Mouse (Mus musculus) urinary bladder, postnatal 10 days (tissue): Measurements from ENCODE around the gene Trim66.

Experiments
- DNase-seq: peaks from one replicate; pipeline ENCODE4 v3.0.0; 2022; ENCODE audit warnings: low spot score

The Trim66 gene

DNA sequence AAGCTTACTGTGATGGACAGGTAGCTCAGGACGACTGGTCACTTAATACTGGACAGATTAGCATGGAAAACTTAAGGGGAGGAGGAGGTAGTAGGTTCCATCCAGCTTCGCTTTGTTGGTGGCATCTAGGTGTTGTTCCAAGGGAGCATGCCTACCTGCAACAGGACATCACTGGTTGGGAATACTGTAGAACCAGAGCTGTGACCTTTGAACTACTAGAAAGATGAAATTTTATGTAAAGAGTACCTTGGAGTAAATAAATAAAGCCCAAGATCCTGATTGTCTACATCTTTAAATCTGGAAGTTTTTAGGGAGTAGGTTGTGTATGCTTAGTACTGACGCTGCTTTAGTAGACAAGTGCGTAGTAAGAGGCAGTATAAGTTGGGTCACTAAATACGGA lies 14.2 kb upstream of the Trim66 start:
- DNase-seq, result no peak

DNA sequence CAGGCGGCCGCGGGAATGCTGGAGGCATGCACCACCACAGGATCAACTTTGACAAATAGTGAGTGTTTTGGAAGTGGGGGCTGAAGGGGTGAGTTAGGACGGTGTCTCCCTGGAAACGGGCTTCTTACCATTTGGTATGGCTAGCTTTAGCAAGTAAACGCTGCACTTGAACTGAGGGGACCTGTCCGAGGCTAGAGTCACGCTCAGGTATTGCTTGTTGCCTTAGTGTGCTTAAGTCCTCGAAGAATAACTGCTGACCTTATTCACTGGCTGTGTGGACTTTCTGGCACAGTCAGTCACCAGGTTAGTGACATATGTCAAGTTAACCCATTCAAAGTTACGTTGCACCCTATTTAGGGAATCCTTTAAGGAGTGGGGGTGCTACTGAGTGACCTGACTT lies 12.0 kb upstream of the Trim66 start:
- no peak for DNase-seq

DNA sequence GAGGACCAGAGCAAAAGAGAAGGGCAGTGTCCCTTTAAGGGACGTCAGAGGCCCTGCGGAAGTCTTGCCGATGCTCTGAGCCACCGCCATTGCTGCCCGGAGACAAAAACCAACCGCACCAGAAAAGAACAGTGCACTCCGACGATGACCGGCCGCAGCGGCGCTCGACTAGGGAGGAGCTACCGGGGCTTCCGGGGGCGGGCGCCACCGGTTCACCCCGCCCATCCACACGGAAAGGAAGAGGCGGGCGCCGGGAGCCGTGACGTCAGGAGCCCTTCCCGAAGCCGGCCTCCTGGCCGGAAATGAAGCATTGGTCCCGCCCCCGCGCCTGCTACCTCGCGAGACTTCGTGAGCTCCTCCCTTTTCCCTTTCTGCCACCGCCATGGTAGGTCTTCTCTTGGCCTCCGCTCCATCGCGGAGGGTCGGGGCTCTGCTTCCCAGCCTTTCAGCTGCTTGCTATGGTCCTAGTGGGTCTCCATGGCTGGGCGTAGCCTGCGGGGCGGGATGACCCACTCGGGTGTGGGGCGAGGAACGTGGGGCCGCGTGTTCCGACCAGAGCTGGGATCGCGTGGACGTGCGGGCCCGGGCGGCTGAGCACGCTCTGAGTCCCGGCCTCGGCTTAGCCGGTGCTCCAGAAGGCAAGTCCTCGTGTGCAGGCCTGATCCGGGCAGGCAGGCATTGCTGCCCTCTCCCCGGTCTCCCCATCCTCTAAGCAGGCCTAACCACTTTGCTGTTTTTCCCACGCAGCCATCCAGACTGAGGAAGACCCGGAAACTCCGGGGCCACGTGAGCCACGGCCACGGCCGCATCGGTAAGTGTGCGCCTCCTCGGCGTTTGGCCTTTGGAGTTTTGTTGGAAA lies 11.1 kb upstream of the Trim66 start, which contains the start of gene Rpl27a:
Gene Rpl27a (plus strand): TSS at position 310 of the 859 bp plus-strand sequence.
- DNase-seq, result peak; percentile 98

GRCm38 (mm10) chr7:109518036-109518681 lies 10.2 kb upstream of the Trim66 start:
- DNase-seq, result no peak

DNA sequence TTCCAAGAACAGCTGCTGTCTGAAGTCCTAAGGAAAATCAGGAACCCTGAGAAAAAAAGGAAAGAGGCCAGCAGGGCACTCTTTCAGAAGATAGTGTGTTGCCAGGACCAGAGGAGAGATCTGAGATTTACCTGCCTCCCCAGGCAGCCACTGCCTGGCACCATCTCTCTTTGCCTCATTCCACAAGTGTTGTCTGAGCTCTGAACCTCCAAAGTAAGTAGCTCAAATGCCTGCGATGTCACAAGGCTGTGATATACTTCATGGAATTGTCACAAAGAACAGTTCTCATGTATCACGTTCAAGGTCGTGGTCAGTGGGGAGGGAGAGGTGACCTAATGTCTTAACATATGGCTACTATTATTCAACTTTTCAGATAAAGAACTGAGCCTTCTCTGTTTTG lies 8.6 kb upstream of the Trim66 start:
- no peak for DNase-seq

DNA sequence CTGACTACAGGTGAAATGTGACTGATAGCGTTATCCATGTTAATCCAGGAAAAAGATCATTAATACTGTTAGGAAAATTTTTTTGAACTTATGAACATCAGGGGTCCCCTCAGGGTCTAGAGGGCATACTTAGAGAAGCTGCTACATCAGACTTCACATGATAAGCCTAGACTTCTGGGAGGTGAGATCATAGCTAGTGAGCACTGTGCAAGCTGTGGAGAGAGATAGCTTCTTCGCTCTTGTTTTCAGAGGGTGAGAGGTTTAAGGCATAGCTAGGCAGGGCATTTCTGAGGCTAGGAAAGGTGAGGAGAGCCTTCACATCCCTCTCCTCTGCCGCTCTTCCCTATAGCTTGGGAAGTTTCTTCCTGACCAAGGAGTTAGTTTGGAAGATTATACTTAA lies 3.9 kb upstream of the Trim66 start:
- no peak for DNase-seq

GRCm38 (mm10) chr7:109510799-109511198 lies 2.9 kb upstream of the Trim66 start:
- DNase-seq, result no peak

DNA sequence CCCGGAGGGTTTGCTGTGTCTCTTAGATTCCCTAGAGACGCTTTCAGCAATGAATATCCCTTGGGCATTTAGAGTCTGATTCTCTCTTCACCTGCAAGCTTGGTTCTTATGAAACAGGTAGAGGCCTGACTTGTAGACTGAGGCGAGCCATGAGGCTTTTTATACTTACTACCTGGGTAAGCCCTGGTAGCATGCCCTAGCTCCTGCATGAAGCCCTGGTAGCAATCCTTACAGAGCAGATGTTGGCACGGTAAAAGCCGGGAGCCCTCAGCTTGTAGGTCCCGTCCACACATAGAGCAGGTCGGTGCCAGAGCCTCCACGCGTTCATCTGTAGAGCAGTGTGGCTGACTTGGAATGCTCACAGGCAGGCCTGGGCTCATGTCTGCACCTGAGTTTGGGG lies 362 bp downstream of the Trim66 start:
- DNase-seq, result no peak

DNA sequence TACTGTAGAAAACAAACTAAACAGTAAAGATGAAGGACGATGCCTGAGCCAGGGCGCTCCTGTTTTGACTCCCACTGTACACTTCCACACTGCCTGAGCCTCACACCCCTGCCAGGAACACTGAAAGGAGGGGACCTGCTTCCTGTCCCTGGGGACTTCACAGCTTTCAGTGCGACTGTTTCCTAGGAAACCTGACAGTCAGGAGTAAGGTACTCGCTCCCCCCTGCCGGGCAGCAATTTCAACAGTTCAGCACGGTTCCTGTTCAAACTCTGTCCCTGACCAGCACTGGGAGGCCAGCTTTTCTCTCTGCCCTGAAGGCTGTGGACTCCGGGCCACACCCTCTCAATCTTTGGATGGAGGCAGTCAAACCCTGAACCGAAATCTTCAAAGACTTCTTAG lies 815 bp downstream of the Trim66 start:
- no peak for DNase-seq

DNA sequence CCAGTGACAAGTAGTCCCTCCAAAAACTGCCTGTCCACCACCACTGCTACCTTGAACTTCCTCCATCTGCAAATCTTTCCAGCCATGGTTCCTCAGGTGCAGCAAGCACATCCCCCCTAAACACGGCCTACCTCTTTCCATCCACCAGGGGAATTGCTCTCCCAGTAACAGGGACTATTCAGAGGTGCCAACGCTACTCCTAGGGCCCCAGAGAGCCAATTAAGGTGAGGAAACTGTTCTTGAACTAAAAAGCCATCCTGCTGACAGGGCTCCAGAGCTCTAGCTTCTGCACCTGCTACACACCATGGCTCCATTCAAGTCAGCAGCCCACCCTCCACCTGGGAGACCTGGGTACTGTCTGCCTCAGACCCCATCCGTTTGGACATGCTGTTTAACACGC lies 10.4 kb downstream of the Trim66 start:
- DNase-seq, result no peak

DNA sequence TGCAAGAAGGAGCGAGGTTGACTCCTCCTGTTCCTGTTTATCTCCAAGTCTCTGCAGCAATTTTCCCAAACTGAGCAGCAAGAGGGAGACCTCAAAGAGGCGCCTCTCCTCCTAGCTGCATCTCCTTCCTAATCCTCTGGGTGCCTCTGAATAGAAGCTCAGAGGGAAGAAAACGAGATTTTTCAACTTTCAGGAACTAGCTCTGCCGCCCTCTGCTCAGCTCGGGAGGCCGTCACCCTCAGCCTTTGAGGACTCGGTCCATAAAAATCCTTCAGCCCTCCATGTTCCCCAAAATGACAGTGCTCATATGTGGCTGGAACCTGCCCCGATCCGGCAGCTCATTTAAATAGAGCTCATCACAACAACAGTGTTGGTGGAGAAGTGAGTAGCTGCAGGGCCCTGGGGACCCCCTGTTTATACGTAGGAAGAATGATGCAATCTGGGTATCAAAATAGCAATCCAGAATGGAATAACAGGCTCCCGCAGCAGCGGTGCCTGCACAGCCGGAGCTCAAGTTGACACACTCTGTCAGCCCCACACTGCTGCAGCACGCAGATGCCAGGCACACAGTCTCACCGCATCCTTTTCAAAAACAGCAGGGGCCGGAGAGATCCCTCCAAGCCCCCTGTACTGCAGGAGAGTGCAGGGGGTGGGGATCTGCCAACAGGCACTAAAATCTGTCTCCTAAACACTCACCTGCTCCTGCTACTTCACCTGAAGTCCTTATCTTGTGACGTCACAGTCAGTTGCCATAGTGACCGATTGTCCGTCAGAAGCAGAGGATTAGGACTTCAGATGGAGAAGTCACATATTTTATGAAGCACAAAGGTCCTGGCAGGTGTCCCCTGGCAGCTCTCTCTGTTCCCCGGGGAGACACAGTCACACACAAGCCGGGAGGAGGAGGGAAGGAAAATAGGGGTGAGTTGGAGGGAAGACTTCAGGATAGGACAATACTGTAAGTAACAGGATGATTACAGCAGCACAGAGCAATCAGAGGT lies 14.3 kb downstream of the Trim66 start:
- DNase-seq, result no peak

DNA sequence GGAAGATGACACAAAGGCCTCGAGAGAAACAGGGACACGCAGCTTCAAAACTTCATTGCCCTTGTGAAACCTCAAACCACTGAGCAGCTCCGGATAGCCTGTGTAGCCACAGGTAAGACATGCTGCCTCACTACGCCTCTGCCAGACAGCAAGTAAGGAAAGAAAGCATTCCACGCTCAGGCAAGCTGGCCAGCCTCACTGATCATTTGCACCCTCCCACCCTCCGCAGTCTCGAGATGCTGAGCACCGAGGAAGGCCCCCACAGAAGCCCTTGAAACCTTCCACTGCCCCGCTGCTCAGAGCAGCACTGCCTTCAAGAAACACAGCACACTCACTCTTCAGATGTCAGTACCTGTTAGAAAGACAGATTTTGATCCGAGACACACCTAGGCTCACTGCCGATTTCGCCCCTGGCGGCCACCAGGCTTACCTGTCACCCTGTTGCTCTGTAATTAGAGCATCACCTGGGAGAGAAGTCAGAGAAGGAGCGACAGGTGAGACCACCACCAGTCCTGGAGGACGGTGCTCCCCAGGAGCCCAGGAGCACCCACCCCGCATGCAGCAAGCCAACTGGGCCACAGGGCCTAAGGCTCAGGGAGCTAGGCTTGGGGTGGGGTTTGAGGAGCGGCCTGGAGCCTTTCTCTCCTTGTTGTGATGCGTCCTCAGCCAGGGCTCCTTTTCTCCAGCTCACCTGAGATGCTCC lies 15.2 kb downstream of the Trim66 start:
- no peak for DNase-seq

DNA sequence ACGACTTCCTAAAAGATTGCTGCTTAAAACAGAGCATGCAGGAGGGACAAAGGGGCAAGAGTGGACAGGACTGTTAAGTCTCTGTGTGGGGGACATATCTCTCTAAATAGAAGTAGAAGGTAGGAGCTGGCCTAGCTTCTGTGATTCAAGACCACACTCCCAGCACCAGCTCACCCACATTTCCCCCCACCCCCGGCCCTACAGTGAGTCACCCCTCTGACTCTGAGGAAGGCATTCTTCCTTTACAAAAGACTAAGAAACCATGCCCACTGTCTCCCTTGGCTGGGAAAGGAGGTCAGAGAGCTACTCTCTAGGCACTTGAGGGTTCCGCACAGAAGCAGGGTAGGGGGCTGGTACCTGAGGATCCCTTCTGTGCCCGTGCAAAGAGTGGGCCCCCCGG lies 23.7 kb downstream of the Trim66 start:
- no peak for DNase-seq

GRCm38 (mm10) chr7:109480765-109481197 lies 27.2 kb downstream of the Trim66 start:
- no peak for DNase-seq

DNA sequence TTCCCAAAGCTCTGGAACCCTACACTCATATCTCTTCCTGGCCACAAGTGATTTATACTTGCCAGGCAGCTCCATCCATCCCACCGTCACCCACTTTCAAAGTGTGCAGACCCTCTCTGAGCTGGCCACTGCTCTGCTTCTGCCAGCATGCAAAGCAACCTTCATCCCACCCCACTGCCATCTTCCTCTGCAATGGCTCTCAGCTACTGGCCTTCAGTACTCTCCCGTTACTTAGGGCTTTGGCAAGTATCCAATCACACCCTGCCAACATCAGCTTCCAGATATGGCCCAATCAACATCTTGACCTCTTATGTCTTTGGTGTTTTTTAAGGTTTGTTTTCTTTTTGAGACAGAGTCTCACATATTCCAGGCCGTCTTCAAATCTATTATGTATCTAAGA lies 30.0 kb downstream of the Trim66 start:
- no peak for DNase-seq

GRCm38 (mm10) chr7:109470700-109471099 lies 37.2 kb downstream of the Trim66 start:
- DNase-seq, result no peak

DNA sequence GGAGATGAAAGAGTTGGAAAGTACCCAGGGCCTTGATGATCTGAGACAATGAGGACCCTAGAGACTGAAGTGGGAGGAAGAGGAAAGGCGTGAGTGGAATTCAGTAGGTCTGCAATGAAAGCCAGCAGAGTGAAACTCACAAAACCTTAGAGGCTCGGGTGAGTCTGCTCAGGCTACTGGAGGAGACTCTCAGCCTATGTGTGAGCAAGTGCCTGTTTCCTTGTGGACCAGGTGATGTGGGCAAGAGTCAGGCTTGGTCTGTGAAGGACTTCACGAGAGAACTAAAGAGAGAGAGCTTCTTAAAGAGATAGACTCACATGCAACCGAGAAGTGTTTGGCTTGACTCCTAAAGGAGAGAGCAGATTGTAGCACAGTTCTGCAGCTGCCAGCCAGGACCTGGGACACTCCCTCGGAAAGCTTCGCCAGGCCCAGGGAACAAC lies 39.7 kb downstream of the Trim66 start:
- DNase-seq, result no peak

DNA sequence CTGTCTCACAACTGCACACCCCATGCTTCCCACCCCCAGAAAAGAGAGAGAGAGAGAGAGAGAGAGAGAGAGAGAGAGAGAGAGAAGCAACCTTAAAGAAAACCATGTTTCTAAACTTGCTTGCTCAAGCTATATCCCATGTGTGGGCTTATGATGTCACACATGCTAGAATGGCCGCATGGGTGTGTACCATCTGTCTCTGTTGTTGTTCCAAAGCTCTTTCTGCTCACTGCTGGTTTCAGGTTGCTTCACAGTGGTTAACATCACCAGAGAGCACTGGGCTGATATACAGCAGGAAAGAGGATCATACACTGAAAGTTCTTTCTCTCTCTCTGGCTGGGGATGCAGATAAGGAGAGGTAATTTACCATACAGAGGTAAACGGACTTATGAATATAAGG lies 40.3 kb downstream of the Trim66 start:
- no peak for DNase-seq

GRCm38 (mm10) chr7:109460698-109461097 lies 47.2 kb downstream of the Trim66 start:
- DNase-seq, result no peak

GRCm38 (mm10) chr7:109456563-109456962 lies 51.4 kb downstream of the Trim66 start:
- DNase-seq, result no peak

DNA sequence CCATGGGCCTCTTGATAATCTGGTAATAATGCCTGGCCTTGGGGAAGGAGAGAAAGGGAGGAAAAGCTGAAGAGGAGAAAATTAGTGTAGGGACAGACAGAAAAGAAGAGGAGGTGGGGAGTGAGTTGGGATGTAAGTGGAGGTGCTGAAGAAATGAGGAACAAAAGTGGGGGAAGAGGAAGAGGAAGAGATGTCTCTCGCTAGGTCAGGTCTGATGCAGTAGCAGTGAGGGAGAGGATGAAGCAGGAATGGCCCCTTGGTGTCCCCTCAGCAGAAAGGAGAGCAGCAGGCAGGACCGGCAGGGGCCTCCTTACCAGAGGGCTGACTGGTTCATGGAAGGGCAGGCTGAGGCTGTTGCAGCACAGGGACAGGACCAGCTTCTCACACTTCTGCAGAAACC lies 52.2 kb downstream of the Trim66 start:
- no peak for DNase-seq

DNA sequence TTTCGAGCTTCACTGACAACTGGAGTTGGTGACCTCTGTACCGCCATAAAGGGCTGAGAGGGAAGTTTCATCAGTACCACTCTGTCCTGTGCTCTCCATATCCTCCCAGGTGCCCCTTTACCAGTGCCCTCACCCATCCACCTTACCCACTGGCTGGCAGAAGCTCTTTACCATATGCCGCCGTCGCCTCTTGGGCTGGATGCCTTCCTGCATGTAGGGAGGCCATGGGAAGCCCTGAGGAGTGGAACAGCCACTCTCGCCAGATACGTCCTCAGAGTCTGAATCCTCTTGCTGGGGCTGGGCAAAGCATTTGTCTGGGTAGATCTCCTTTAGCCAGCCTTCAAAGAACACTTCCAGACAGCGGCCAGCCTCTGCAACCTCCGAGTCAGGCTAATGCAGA lies 53.1 kb downstream of the Trim66 start:
- DNase-seq, result no peak
